Mouse (Mus musculus) cerebellum, adult 18-20 months (tissue): ENCODE measurements around the gene Crabp1.

Experiments used
- DNase-seq, 2 experiments: peaks; one replicate each; pipeline ENCODE4 v3.0.0; 2021

Gene Crabp1

GRCm38 (mm10) chr9:54776451-54776982 is 12.0 kb downstream of the Crabp1 start:
- no peak for DNase-seq

- DNase-seq, result no peak
These were observed 14.7 kb downstream of the Crabp1 start for GRCm38 (mm10) chr9:54779280-54779679.

GRCm38 (mm10) chr9:54782504-54782903 is 18.0 kb downstream of the Crabp1 start:
- no peak for DNase-seq

GRCm38 (mm10) chr9:54784003-54784402 is 19.5 kb downstream of the Crabp1 start:
- DNase-seq, result no peak

GRCm38 (mm10) chr9:54785215-54785614 is 20.7 kb downstream of the Crabp1 start:
- DNase-seq, result no peak

GRCm38 (mm10) chr9:54786083-54786482 is 21.5 kb downstream of the Crabp1 start:
- no peak for DNase-seq

- no peak for DNase-seq
These were observed 23.2 kb downstream of the Crabp1 start for GRCm38 (mm10) chr9:54787760-54788159.

- no peak for DNase-seq
These were observed 25.7 kb downstream of the Crabp1 start for GRCm38 (mm10) chr9:54790271-54790670.

- DNase-seq, result no peak
These were observed 37.0 kb downstream of the Crabp1 start for GRCm38 (mm10) chr9:54801460-54801961.

- no peak for DNase-seq
These were observed 38.5 kb downstream of the Crabp1 start for GRCm38 (mm10) chr9:54802749-54803679.

GRCm38 (mm10) chr9:54804351-54804750 is 39.8 kb downstream of the Crabp1 start:
- no peak for DNase-seq

GRCm38 (mm10) chr9:54807761-54808160 is 43.2 kb downstream of the Crabp1 start:
- DNase-seq, result no peak

- no peak for DNase-seq
These were observed 45.4 kb downstream of the Crabp1 start for GRCm38 (mm10) chr9:54809953-54810352.

- DNase-seq, result no peak
These were observed 52.1 kb downstream of the Crabp1 start for GRCm38 (mm10) chr9:54816508-54817201.

- DNase-seq, result peak in 1 of 2 experiments; percentile 8
These were observed 57.0 kb downstream of the Crabp1 start for GRCm38 (mm10) chr9:54821442-54822100.
